Mouse (Mus musculus) cerebellum, postnatal 36 days (tissue): ENCODE data around the gene Zfp169.
"Not testable (repeated sequence)": the region's sequence is repeated elsewhere in the genome, so short reads cannot be mapped to it uniquely, and the experiment has no call there.

ENCODE experiments used
- DNase-seq, 2 experiments: peaks; one replicate each; pipeline ENCODE4 v3.0.0; 2021 to 2022; ENCODE audit warnings: mixed read lengths in 2 of 2

Gene Zfp169

DNA sequence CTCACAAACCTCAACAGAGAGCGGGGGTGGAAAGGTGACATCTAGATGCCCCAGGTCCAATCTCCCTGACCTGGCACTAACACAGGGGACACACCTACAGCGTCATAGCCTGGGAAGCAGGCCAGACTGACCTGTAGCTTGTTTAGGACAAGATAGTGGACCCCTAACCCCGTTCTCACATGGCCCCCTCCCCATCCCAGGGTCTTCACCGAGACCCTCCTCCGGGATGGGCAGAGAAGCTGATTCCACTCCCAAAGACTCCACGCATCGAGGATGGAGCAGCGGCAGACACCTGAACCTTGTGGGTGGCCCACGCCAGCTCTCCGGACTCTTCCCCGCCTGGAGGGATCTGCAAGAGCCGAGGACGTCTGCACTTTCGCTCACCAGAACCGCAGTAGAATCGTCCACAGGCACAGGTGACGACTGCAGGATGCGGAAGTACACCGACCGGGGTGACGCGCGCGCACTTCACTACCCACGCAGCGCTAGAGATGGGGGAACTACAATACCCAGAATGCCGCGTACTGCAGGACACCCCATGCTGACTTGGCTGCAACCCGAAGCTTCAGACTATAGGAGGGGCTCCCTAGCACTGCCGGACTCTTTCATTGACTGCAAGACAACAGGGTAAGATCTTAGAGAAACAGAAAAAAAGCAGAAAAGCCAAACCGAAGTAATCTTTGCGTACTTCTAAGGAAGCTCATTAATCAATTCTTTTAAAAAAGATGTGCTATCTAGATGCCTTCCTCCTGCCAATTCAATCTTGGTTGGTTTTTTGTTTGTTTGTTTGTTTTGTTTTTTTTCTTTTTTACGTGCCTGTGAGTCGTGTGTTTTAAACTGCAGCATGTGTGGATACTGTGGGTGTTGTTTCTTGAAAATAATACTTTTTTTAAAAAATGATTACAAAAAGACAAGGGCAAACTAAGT lies at the start of gene Zfp169, which contains the start of gene A830005F24Rik:
Zfp169 (minus strand) TSS at position 449 of the 927 bp plus-strand sequence.
A830005F24Rik (plus strand) TSS at position 568 of the 927 bp plus-strand sequence.
- DNase-seq = peak; percentile 88 to 89

DNA sequence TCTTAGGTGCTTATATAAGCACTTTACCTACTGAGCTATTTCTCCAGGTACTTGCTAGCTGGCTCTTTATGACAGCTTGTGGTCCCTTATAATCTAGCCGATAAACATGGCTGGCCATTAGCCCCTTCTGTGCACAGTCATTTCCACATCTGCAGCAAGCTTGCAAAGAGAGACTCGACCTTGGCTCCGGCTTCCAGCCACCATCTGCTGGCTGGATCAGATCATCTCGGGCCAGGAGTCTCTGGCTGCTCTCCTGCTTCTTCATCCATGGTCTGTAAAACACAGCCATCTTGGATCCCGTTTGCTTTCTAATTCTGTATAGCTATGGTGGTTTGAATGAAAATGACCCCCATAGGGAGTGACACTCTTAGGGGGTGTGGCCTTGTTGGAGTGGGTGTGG lies 49.1 kb upstream of the Zfp169 start:
- no peak for DNase-seq

DNA sequence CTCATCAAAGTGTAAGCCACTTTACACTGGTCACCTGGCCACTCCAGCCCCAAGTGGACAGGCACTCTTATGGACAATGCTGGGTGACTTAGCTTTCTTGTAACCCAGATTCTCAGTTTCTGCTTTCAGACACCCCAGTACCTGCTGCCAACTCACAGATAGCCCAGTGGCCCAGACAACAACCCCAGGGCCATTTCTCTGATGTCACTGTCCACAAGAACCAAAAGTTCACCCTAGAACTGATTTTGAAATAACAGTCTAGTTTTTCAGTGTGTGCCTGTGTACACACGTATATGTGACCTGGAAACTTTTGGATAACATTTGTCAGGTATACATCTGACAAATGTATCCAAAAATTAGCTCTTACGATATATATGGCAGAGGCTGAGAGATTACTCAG lies 48.2 kb upstream of the Zfp169 start:
- DNase-seq = no peak

DNA sequence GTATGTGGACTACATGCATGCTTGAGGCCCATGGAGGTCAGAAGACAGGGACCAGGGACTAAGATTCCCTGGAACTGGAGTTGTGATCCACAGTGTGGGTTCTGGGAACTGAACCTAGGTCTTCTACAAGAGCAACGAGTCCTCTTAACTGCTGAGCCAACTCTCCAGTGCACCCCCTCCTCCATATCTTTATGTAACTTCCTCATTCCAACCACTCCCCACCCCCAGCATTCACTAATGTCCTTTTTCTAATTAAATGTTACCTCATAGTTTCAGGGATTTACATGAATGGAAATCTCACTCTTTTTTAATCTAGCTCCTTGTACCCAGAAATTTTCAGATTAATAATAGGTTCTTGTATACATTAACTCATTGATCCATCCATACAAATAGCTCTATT lies 42.7 kb upstream of the Zfp169 start:
- no peak for DNase-seq

DNA sequence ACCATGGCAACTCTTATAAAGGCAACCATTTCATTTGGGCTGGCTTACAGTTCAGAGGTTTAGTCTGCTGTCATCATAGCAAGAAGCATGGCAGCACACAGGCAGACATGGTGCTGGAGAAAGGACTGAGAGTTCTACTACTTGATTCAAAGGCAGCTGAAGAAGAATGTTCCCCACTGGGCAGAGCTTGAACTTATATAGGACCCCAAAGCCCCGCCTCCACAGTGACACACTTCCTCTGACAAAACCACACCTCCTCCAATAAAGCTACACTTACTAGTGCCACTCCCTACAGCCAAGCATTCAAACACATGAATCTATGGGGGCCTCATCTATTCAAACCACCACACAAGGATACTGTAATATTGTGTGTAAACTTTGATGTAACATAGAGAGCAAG lies 41.3 kb upstream of the Zfp169 start:
- no peak for DNase-seq

DNA sequence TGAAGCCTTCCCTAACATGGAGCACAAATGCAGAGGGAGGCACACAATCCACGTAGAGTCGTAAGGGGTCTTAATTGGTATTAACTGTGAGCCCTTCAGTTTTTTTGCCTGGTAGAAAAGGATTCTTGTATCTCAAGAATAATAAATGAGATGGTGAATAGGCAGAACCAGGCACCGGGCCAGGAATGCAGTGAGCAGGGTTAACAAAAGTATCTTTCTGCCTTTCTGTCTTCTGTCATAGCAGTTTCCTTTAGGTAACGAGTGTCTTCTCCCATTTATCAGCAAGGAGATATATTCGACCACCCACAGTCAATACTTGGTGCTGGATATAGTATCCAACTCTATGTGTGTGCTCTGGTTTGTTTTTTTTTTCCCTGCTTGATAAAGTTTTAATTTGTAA lies 40.3 kb upstream of the Zfp169 start:
- no peak for DNase-seq

DNA sequence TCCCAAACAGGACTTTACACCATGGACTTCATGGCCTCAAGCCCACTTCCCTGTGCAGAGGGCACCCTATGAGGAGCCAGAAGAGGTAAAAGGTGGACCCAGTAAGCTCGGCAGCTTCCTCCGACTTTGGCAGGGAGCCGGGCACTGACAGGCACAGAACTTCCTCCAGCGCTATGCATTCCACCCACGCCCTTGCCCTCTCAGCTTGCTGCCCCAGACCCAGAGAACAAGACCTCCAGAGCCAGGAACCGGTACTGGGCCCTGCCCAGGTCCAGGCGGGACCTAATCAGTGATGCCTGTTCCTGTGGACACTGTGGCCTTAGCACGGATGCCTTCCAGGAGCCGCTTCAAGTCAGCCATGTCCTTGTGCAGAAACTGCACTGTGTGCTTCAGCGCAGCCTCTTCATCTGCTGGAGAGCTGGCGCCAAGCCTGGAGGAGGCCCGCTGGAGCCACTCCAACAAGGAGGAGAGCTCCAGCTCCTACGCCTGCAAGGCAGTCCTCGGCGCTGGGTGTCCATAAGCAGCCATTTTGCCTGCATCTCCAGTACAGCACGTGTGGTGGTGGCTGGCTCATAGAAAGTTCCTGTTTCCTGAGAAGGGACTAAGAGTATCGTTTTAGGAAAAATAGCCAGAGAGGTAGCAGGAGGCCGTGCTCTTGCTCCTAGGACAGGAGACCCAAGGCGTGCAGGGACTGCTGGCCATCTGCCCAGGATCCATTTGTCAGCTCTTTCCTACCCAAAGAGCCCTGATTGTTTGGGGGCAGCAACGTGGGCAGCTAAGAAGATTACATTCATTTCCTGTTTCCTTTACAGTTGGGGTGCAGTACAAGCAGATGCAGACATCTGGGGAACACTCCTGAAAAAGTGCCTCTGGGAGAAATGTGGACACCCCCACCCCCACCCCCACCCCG lies 39.2 kb upstream of the Zfp169 start:
- DNase-seq = peak; percentile 93 to 95

DNA sequence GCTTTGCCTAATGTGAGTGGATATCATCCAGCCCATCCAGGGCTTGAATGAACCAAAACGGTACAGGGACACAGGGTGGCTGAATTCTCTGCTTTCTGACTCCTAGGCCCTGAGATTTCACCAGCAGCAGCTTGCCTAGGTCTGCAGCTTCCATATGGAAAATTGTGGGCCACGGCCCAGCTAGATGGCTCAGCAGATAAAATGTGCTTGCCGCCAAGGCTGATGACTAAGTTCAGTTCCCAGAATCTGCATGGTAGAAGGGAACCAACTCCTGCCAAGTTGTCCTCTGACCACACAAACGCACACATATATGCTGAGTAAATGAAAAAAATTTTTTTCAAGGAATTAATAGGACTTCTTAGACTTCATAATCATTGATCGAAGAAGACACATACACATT lies 35.0 kb upstream of the Zfp169 start:
- DNase-seq = no peak

DNA sequence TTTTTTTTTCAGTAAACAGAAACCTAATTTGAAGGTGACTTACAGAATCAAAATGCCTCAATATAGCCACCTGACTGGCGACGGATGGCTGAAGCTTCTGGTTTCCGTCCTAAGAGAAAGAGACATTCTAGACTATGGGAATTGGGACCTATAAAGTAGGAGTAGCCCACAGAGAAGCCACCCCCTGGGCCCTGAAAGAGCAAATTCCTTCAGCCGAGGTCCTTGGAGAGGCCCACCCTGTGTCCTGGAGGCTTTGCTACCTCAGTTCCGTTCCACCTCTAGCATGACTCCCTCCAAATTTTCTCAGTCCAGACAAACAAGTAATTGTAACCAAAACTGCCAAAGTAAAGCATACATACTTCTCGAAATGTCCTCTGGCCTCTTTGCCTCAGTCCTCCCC lies 34.4 kb upstream of the Zfp169 start:
- DNase-seq = no peak

DNA sequence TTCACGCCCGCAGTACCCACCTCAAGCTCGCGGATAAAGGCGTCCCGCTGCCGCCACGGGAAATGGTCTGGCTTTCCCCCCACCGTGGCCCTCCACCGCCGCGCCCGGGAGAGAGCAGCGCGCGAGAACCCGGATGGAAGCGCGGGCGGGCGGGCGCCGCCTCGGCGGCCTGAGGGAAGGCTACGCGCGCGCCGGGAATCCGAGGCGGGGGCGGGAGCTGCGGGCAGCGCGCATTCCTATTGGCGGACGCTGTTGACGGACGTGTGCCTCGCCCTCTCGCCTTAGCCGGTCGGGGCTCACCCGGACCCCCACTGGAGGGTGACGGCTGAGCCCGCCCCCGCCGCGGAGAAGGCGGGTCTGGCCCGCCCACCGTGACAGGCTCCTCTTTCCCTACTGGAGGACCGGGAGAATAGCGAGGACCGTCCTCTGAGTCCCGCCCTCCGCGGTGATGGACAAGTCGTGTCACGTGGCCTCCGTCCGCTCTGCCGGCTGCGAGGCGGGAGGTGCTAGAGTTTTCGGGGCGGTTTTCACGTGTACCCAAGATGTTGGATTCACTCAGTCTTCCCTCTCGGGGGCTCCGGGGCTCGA lies 33.2 kb upstream of the Zfp169 start:
- DNase-seq = peak; percentile 99 to 100

DNA sequence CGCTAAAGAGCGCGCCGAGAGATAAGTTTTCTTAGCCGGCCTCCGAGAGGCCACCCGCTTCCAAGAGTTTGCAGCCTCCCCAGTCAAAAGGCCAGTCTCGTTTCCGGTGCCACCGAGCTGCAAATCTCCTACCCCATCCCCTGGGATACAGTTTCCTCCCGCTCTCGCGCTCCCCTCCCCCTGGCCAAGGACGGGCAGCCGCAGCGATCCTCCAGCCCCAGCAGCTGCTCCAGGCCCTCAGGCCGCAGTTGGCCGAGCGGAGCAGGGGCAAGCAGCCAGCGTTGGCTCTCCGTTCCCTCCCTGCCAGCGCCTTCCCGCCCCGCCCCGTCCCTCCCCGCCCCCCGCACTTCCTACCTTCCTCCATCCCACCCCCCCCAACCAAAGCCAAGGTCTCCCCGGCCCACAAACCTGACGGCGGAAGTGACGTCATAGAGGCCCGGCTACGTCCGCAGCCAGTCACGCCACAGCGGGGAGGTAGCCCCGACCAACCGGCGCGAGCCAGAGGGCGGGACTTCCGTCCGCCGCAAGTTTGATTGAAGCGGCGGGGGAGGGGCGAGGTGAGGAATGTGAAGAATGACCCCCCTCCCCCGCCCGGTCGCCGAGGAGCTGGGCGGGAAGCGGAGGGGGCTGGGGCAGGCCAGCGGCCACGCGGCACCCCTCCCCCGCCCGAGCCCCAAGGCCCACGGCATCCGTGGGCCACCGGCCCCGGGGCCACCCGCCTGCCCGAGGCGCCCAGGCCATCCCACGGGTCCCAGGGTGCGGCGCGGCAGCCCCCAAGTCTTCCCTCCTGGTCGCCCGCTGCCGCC lies 32.4 kb upstream of the Zfp169 start:
- DNase-seq = peak; percentile 97 to 99

DNA sequence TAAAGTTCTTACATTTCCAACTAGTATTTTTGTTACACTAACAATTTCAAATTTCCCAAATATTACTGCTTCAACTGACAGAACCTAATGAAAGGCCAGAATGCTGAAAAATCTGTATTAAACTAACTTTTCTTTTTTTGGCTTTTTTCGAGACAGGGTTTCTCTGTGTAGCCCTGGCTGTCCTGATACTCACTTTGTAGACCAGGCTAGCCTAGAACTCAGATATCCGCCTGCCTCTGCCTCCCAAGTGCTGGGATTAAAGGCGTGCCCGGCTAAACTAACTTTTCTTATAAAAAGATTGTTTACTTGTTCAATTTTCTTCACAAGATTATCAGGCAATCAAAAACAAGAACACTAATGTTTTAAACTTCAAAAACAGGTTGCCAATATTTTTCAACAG lies 31.6 kb upstream of the Zfp169 start:
- DNase-seq = no peak

DNA sequence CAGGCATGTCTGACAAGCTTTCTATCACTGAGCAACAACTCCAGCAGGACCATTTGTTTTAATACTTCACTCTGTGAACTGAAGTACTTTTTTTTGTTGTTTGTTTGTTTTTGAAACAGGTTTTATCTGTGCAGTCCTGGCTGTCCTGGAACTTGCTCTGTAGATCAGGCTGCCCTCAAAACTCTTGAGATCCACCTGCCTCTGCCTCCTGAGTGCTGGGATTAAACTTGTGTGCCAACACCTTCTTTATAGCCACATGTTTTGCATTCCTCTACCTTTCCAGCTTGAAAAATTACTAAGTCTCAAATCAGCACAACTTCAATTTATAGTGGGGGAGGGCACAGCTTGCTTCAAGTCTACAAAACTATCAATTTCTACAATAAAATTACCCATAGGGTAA lies 31.1 kb upstream of the Zfp169 start:
- DNase-seq = no peak

DNA sequence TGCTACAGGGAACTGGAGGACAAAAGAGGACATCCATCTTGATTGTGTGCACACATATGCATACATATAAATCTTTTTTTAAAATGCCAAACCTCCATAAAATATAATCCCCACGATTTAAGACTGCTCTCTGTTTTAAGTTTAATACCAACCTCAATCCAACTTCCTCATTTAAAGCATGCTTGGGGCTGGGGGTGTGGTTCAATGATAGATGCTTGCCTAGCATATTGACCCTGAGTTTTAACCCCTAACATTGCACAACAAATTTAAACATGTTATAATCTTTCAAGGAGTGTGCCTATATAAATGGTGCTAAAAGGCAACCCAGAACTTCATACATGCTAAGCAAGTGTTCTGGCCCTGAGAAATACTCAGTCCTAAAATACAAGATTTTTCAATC lies 27.2 kb upstream of the Zfp169 start:
- DNase-seq = no peak

DNA sequence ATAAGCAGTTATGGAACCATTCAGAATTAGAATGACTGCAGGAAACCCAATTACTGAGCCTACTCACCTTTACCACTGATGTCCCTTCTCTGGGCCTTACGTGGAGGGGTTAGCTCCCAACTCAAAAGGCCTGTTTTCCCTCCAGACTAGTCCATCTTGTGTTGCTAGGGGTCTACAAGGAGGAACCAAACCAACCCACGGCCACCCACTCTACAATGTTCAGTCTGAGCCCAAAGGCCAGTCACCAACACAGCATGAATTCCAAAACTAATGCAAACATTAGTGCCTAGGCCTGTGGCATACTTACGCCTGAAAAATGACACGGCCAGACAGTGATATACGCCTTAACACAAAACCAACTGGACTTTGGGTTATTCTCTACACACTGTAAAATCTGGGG lies 20.2 kb upstream of the Zfp169 start:
- no peak for DNase-seq

DNA sequence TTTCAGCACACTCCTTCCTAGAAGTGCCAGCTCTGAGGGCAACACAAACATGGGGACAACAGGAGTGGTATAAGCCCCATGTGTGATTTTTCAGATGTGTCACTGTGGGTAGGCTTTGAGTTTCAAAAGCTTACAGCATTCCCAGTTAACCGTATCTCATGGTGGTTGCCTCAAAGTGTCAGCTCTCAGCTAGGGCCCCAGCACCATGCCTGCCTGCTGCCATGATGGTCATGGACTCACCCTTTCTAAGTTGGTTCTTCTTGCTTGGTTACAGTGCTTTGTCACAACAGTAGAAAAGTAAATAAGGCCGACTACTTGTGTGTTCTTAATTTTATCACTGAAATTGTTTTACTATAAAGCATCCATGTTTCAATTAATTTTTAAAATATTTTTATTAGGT lies 18.2 kb upstream of the Zfp169 start:
- no peak for DNase-seq

DNA sequence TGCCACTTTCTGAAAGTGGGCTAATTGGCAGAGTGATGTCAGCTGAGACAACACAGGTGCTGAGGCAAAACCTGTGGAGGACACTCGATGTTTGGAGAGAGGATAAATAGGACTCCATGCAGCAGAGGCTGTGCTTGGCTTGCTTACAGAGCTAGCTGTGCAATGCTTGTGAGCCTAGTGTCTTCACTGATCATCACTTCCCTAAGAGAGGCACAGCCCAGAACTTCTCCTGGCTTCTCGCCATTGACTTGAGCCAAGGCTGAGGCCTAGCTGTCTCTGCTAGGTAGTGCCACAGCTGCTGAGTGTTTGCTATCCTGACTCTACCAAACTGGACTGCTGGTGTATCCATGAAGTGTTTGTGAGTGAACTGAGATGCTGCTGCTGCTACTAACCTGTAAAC lies 17.4 kb upstream of the Zfp169 start:
- DNase-seq = peak; percentile 27

DNA sequence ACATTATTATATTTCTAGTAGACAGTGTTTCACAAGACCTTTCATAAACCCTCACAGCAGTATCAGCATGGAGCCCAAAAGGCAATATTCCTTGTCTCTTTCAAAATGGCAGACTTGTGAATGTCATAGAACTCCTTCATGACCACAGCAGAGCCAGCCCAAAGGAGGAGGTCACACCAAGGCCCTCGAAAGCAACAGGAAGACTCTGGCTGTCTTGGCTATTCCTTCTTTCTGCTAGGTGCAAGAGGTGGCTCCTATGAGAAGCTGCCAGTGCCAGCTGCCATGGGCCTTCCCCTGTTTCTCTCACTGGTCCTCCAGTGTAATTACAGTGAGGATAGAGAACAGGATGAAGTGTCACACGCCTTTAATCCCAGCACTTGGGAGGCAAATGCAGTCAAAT lies 15.8 kb upstream of the Zfp169 start:
- DNase-seq = no peak

DNA sequence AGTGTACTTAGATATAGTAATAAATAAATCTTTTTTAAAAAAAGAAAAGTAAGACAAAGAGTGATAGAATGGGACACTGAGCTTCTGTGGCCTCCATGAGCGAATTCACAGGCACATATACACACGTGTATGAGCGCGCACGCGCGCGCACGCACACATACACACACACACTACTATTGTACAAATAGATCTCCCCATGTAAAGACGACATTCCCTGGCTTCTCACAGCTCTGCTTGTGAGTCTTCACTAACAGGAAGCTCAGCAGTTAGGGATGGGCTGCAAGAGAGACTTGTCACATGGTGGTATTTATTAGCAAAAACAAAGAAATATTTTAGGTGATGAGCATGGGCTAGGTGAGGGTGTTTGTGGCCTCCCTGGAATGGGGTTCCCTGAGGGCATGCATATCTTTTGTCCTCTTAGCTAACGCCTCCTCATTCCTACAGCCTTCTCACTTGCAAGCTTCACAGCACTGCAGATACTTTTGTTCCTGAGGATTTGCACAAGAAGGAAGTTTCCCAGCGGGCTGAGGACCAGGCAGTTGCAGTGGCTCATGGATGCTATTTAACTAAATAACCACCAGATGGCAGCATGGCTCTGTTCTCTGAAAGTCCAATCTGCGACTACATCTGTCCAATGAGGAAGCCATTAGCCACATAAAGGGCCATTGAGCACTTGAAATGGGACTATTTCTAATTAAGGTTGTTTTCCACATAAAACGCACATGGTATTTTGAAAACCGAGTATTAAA lies 15.0 kb upstream of the Zfp169 start:
- peak; percentile 47 to 75 for DNase-seq

DNA sequence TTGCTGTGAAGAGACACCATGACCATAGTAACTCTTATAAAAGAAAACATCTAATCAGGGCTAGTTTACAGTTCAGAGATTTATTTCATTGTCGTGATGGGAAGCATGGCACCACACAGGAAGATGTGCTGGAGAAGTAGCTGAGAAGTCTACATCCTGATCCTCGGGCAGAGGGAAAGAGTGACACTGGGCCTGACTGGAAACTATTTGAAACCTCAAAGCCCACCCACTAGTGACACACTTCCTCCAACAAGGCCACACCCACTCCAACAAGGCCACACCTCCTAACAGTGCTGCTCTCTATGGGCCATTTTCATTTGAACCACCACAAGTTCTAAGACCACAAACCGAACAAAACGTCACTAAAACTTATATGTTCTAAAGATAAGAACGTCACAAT lies 12.5 kb upstream of the Zfp169 start:
- DNase-seq = no peak

DNA sequence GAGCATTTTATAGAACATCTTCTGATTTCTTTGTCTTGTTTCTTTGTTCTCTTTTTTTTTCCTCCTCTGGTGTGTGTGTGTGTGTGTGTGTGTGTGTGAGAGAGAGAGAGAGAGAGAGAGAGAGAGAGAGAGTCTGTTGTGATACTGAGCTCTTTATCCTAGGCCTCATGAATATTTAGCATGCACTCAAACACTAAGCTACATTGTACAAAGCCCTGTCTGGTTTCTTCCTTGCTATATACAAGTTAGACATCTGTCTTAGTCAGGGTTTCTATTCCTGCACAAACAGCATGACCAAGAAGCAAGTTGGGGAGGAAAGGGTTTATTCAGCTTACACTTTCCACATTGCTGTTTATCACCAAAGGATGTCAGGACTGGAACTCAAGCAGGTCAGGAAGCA lies 5.9 kb upstream of the Zfp169 start:
- not testable (repeated sequence) for DNase-seq

DNA sequence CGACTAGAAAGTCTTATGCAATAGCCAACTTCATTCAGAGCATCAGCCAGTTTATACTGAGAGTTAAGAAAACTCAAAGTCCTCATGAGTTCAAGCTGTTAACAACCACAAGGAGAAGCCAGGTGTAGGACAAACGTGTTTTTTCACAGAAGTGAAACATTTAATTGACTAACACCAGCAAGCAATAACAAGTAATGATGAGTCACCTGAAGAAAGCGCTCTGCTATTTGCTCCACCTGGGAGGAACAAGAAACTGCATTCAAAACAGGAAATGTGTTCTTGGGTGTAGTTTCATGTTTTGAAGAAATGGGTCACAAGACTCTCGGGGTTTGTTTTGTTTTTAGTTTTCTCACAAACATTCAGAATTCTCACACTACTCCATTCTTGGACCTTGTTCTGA lies 2.6 kb upstream of the Zfp169 start:
- no peak for DNase-seq
